Mouse (Mus musculus) lung, adult 2 months (tissue): ENCODE measurements around the gene Maml2.

Experiments
- CTCF ChIP-seq: fragments of 200-500 bp; IDR thresholded peaks from 2 replicates; pipeline ENCODE4 v1.5.1; 2011; ENCODE audit warnings: mild to moderate bottlenecking, low read length, control low read depth; ENCODE audit not compliant: insufficient read depth
- POLR2A ChIP-seq: fragments of 200-500 bp; IDR thresholded peaks from 2 replicates; pipeline ENCODE4 v1.6.1; 2011; ENCODE audit warnings: low read depth, mild to moderate bottlenecking, control low read depth, low read length, borderline replicate concordance; ENCODE audit errors: extremely low read depth

DNA sequence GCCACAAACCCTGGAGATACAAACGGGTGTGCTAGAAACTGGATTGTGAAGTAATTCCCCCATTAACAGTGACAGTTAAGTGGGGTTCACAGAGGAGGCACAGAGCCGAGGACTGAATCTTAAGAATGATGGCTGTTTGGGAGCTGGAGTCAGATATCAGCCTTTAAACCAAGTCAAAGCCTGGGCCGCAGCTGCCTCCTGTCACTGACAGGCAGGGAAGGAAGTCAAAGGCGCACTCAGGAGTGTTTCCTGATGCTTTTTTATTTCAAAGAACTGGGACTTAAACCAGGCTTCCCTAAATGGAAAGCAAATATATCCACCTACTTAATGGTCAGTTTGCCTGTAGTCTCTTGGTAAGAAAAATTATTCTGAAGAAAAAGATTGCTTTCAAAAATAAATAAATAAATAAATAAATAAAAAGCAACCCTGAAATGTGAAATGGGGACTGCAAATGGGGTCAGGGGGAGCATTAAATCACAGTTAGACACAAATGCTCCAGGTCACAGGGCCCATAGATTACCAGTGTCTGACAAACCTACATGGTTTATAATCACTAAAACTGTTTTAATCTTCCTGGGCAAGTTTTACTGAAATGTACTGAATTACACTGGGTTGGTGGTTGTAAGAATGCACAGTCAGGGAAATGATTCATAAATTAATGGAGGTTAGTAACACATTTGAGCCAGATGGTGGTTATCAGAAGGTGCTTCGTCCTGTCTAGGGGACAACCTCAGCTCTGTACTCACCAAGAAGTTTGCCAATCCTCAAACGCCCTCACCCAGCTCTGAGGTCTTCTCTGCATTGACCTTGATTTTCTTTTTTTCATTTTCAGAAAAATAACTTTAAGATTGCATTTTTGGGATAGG, 209.4 kb downstream of the Maml2 start:
- TF ChIP-seq CTCF (no peak), POLR2A (no peak)
